Mouse (Mus musculus) heart, adult 2 months (tissue): ENCODE data around the gene Naa50.

ENCODE experiments used
- CTCF ChIP-seq: fragments of 200-600 bp; IDR thresholded peaks from 2 replicates; pipeline ENCODE4 v1.8.1; 2022; ENCODE audit warnings: antibody characterized with exemption, mild to moderate bottlenecking, moderate library complexity
- EP300 ChIP-seq: fragments of 200-500 bp; IDR thresholded peaks from 2 replicates; pipeline ENCODE4 v1.6.1; 2011; ENCODE audit warnings: low read depth, low read length, control low read depth; ENCODE audit not compliant: insufficient read depth

DNA sequence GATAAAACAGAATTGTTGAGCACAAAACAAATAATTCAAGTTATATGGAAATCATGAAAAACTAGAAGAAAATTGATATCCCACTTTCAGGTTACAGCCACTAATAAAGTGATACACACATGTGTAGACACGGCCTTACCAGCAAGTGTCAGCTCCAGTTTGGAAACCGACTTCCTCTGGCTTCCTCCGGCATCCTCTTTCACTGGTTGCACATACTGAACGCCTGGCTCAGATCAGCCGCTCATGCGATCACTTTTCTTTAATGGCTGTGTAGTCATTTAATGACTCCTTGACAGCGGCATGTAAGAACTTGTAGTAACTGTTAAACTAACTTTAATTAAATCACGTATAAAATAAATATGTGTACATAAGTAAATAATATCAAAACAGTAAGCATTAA, 66.3 kb downstream of the Naa50 start:
- TF ChIP-seq CTCF (no peak), EP300 (no peak)
